Mouse (Mus musculus): ENCODE results near the gene Gm6370. TPM values are rescaled to one million over a fixed set of nuclear protein-coding genes. Genes with fewer than 3 reads are reported as not detected.

Gm6370 gene
- total RNA-seq, 1 experiment from 2014 or later: not detected

Other genes with a start within 250 kb of the Gm6370 start
- gene Wasf3, start 106.4 kb upstream of the Gm6370 start, total RNA-seq (2017): not detected in 2 replicates
- gene Gm6408, start 9.4 kb upstream of the Gm6370 start, total RNA-seq (2017): not detected in 2 replicates
- not detected in 2 replicates for gene 4930449I24Rik, start 11.0 kb downstream of the Gm6370 start, total RNA-seq (2017)
- not detected in 2 replicates for gene Gm3402, start 22.8 kb downstream of the Gm6370 start, total RNA-seq (2017)
- not detected in 2 replicates for gene Gm3404, start 34.4 kb downstream of the Gm6370 start, total RNA-seq (2017)
- gene Gm3409, start 46.3 kb downstream of the Gm6370 start, total RNA-seq (2017): not detected in 2 replicates
- gene Gm3415, start 64.8 kb downstream of the Gm6370 start, total RNA-seq (2017): not detected in 2 replicates
- gene Gpr12, start 93.9 kb downstream of the Gm6370 start, total RNA-seq (2017): not detected in 2 replicates